Mouse (Mus musculus) heart, postnatal 14 days (tissue): Measurements from ENCODE around the gene Cd59a. TPM values are rescaled to one million over a fixed set of nuclear protein-coding genes. Genes with fewer than 3 reads are reported as not detected.
"Not testable (repeated sequence)": the region's sequence is repeated elsewhere in the genome, so short reads cannot be mapped to it uniquely, and the experiment has no call there.

Experiments used
- DNase-seq, 2 experiments: peaks; one replicate each; pipeline ENCODE4 v3.0.0; 2021 to 2022
- intact Hi-C: fragments of 180-260 bp; cut with DNase I; formaldehyde crosslinking; loops from one replicate; pipeline ENCODE4 v1.15.1; 2025
- total RNA-seq, 2 experiments: library from RNA; stranded (reverse); gene quantifications; 2 replicates each; pipeline ENCODE4 v1.2.3; 2021

Gene Cd59a
- total RNA-seq, 2 experiments from 2014 or later = 42.6 to 52.3 TPM

DNA sequence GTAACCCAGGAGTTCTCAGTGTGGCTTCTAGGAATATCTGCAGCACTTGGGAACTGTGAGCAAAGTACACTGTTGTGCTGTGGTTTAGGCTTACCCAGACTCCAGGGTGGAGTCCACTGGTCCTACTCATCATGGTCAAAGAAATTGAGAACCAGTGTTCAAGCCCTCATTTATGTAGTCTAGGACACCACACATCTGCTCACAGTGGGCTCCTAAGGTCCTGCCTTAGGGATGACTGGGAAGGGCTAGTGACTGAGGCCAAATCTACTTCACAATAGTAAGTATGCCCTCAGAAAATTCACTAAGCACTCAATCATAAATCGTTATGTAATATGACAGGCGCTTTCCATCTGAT is 3.6 kb downstream of the Cd59a start:
- intact Hi-C loops = loop anchor here (10.0 kb wide), 1 partner anchor 64 kb away; no protein-coding TSS in a partner anchor
- no peak for DNase-seq

DNA sequence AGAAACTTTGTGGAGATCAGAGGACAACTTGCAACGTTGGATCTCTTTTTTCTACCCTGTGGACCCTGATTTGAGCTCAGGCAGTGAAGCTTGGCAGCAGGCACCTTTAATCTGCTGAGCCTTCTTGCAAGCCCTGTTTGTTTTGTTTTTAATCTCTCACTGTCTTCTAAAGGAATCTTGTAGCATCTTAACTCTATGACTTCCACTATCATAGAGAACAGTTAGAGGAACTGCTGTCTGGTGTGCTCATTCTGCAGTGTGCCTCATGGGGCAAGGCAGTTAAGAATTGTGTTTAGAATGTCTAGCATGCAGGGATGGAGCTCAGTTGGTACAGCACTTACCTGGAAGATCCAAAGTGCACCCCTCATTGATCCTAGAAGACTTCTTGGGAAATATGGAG is 4.3 kb downstream of the Cd59a start:
- intact Hi-C loops = loop anchor here (10.0 kb wide), 1 partner anchor 65 kb away; no protein-coding TSS in a partner anchor
- DNase-seq = no peak

DNA sequence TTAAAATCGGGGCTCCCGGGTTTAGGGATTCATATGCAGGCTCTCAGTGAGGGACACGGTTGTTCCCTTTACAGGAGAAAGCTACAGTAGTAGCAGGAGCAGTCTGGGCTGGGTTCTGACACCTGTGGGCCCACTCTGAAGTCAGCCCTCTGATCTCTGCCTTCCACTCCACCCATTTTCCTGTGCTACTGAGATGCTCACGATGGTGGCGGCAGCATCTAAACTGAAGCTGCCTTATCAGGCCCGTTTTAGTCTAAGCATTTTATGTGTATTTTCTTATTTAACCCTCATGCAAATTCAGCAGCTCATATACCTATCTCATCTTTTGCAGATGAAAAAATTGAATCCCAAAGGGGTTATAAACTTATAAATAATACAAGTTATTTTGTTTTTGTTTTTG is 9.2 kb downstream of the Cd59a start:
- intact Hi-C loops = no loop called here

DNA sequence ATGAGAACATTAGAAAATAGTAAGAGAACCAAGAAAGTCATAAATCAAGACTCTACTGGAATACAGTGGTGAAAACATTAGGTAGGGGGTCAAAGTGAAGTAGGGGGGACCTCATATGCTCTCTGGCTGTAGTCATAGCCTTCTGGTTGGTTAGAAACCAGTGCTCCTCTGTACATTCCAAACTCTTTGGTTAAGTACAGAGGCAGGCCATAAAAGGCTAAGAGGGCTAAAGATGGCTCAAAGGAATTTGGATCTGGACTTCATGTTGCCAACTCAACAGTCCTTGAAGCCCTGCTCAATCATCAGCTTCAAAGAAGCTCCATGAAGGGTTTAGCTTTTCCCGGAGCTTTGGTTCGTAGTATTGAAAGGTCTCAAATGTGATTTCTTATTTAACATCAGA is 13.4 kb downstream of the Cd59a start:
- DNase-seq, intact Hi-C loops: not testable (repeated sequence)

More for the DNA sequence above, 9.2 kb downstream of the Cd59a start:
- DNase-seq = no peak

DNA sequence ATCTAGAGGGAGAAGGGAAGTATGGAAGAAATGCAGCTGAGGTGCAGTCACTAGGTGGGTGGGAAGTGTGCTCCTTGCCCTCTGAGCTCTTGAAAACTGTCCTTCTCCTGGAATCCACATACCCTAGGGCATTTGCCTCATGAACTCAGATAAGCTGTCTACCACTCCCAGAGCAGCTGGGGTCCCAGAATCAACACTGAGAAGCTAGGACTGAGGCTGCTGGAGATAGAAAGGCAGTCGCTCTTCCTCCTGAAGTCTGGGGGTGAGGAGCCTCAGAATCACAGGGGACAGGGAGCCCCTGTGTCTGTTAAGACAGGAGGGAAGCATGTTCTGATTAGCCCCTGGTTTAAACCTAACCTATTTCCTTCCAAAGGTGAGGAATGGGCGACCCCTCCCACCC is 13.9 kb downstream of the Cd59a start:
- intact Hi-C loops = no loop called here
- no peak for DNase-seq

DNA sequence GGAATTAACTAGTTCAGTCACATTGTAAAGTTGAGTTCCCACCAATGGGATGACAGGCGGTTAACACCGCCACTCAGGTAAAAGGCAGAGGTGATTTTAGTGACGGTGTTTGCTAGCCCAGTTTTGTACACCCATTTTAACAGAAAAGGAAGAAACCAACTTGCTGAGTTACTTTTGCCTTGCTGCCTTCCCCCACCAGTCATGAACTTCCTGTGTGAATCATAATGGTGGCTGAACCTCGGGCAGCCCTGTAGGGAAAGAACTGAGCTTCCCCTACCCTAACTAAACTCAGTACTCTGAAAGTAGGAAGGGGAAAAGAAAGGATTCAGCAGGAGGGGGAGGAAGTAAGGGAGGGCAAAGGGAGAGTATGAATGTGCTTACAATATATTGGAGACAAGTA is 14.4 kb downstream of the Cd59a start:
- intact Hi-C loops = no loop called here
- DNase-seq = no peak

DNA sequence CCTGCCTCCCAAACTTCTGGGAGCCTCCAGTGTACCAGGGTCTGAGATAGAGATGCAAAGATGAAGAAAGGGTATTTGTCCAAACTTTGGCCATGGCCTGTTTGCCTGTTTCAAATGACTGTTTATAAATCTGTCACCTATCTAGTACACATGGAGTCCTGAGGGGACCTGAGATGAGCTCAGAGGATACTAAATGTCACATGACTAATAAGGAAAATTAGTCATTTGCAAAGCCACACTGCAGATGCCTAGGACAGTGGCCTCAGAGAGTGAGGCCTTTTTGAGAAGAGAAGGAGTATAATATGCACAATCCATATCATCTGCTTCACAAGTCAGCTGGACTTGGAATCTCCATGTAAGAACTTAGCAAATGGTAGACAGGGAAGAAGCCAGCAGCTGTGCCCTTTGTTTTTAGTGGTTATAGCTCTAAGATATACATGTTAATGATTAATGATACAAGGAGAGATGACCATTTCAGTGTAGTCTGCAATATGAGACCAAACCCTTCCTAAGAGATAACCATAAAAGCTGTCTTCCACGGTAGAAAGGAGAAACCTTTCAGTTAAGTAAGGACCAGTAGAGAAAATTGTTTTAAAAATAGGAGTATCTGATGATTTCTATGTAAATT is 15.7 kb downstream of the Cd59a start:
- intact Hi-C loops, DNase-seq: not testable (repeated sequence)

DNA sequence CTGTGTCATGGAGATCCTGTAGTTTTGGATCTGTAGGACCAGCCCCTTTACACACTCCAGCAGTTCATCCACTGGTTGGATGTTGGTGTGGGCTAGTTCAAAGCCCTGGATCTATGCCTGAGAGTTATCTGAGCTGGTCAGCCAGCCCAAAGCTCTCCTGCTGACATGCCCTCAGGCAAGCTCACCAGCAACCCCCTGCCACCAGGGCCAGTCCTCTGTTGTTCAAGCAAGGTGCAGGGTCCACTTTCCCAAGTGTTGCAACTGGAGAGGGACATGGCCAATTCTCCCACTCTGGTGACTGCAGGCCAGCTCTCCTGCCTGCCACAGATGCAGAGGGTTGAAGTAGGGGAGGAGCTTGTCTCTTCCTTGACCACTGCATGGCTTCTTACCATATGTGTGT is 18.0 kb downstream of the Cd59a start:
- DNase-seq, intact Hi-C loops: not testable (repeated sequence)

DNA sequence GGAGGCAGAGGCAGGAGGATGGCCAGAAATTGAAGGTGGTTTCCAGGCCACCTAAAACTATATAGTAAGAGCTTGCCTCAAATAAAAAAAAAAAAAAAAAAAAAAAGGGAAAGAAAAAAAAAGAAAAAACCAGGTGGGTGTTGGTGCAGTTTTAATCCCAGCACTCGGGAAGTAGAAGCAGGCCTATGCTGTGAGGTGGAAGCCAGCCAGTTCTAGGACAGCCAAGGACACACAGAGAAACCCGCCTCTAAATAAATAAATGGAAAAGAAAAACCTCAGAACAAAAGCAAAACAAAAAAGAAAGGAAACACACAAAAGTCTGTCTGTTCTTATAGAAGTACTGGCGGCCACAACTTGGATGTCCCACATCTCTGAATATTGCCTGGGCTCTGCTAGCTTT is 19.3 kb downstream of the Cd59a start:
- no peak for DNase-seq
- intact Hi-C loops = no loop called here

DNA sequence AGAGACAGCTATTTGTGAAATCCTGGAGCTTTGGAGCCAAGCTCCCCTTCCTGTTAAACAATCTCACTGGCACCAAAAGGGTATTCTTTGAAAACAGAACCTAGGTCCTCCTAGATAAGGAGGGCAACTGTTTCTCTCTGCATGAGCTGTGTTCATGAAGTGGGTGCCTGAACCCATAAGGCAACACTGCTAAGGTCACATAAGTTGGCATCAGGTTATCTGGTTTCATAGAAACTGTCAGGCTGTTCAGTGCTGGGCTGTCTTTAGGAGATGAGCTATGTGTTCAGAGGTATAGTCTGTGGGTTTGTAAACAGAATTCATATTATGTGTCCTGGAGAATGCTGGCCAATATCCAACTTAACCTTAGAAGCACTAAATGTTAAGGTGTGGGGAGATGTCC is 21.6 kb downstream of the Cd59a start:
- intact Hi-C loops, DNase-seq: not testable (repeated sequence)

DNA sequence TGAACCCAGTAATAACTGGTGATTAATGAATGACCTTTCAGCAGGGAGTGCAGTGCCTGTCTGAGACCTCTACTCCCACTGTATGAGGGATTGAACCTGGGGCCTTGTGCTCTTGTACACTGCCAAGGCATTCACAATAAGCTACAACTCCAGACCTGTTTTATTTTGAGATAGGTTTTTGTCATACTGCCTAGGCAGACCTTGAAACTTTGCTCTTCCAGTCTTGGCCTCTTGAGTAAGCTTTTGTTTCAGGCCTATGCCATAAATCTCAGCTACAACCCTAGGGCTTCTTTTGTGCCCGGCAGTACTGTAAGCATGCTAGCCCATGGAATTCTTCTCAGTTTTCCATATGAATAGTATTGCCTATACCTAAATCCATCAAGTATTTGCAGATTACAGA is 23.5 kb downstream of the Cd59a start:
- intact Hi-C loops = no loop called here
- DNase-seq = no peak

DNA sequence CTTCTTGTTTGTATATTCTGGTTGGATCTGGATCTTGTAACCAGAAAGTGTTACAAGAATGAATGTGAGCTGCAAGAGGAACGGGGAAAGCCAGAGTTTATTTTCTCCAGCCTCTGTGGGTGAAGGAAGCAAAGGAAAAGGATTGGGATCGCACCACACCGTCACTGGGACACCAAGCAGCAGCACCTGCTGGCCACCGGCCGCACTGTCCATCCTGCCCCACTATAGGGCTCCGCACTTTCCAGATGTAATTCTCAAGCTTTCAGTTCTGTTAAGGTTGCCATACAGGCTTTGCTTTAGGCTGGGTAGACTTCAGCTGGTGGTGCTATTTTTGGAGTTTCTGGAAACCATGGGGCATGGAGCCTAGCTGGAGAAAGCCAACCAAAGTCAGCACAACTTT is 24.7 kb downstream of the Cd59a start:
- intact Hi-C loops = no loop called here
- DNase-seq = peak in 1 of 2 experiments; percentile 14

DNA sequence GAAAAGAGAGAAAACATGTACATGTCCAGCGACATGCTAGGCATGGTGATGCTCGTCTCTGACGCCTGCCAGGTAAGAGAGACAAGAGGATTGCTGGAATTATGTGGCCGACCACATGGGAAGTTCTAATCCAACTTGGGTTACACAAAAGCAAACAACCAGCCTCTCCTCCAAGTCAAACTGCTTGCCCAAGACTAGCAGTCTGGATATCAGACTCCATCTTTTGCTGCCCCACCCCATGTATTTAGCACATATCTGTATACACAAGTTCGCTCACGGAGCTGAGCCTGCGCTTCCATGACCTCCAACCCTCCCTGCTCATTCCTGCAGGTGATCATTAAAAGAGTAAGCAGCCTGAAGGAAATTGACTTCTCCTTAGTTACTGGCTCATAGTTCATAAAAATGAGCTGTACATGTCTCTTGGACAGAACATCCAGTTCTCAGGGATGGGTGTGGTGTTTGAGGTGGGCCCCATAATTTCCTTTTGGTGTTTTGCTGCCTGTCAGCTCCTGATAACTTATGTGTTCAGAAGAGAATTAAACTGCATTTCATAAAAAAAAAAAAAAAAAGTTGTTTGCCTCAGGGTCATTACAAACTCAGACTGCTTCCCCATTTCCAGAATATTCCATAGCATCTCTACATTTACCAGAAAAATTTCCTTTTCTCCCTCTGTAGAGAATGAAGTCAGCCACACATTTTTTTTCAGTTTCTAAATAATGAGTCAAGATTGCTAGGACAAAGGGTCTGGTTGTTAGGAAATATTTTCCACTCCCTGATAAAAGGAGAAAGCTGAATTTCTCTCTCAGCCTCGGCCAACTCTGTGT is 26.3 kb downstream of the Cd59a start:
- peak in 1 of 2 experiments; percentile 13 for DNase-seq
- intact Hi-C loops = no loop called here

DNA sequence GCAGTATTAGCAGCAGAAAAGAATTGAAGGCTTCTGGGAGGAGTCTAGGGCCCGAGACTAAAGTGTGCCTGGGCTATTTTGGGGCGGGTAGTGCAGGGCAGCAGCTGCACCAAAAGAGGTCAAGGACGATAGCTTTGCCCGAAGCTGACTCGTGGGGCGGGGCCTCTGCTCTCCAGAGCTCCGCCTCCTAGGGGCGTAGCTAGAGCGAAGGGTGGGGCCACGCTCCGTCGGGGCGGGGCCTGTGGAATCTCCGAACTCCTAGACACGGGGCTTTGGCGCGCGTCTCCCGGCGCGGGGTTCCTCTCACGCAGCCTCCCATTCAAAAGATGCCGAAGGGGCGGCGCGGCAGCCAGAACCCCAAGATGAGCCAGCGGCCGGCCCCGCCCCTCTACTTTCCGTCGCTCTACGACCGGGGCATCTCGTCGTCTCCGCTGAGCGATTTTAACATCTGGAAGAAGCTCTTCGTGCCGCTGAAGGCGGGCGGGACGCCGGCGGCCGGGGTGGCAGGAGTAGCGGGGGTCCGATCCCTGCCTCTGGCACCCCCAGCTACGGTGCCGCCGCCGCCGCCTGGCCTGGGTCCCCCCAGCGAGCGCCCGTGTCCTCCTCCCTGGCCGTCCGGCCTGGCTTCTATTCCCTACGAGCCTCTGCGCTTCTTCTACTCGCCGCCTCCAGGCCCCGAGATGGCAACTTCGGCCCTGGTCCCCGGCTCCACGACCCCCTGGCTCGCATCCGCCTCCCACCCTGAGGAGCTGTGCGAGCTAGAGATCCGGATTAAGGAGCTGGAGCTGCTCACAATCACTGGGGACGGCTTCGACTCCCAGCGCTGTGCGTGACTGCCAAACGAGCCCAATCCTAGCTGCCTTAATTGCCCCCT is 27.1 kb downstream of the Cd59a start, which contains the start of gene A930018P22Rik:
Gene A930018P22Rik (plus strand): TSS at position 265 of the 874 bp plus-strand sequence.
- DNase-seq = peak; percentile 92 to 96
- intact Hi-C loops = no loop called here

DNA sequence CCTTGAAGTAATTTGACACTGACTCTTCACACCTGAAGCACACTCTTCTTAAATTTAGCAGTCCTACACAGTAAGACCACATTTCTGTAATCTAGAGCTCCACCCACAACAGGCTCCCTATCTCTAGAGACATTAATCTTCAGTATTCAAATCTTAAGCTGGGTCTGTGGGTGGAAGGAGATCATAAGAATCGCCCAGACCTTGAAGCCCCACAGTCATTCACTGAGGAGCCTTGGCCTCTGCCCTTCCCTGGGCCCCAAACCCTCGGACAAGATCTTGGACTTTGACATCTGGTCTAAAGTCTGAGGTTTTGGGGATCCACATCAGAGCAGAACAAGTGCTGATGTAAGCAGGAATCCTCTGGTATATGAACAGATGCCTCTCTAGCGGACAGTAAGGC is 27.9 kb downstream of the Cd59a start:
- no peak for DNase-seq
- intact Hi-C loops = no loop called here

DNA sequence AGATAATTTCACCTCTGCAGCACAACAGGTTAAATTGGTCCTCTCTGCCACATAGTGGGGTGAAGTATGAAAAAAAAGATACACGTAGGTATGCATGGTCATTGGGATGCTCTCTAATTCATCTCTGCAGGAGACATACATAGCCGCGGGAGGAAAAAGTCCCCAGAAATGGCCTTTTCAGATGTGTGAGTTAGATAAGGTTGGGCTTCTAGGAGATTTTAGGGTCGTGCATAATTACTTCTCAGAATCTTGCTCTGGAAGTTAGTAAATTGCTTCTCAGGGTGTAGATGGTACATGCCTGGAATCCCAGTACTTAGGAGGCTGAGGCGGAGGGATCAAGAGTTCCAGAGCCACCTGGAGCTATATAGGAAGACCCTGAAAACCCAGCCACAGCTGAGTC is 28.5 kb downstream of the Cd59a start:
- DNase-seq = no peak
- intact Hi-C loops = loop anchor here (2.0 kb wide), 1 partner anchor 87 kb away; no protein-coding TSS in a partner anchor

DNA sequence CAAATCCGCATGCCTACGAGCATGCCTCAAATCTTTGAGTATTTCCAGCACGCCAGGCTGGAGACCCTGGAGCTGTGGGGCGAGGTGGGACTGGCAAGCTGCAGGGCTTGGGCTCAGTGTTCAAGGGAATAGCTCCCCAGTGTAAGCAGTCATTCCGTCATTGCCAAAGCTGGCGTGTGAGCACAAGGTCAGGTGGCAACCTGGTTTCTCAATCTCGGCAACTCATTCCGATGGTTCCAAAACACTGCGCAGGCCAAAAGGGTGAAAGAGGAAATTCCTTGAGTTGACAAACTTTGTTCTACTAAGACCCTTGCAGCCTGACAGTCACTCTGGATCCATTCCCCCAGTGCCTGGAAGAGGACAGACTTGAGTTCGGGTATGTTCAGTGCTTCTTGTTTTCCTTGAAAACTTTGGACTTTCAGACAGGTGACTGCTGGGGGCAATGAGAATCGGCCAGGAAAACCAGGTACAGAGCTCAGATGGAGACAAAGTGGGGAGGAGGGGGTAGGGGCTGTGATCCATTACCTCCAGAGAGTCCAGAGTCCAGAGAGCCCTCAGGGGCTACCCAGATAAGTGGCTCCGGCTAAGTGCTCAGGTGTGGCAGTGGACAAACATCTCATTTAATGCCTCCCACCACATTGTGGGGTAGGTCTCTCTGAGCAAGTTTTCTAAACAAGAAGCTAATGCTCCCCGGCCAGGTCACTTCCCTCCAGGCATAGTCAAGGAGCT is 33.4 kb downstream of the Cd59a start:
- intact Hi-C loops = no loop called here
- DNase-seq = no peak

DNA sequence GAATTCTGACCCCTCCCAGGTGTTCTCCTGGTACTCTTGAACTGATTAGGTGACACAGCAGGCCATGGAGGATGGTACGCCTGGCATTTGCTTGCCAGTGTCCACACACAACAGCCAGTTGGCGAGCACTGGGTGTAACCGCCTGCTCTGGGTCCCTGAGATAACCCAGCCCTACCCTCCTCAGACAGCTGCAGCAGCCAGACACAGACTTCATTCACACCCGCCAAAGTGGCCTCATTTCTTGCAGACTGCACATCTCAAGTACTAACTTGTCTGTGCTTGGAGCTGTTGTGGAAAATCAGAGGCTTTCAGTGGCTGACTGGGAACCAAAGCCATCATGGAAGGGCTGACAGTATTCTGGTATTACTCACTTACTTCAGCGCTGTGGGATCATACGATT is 34.6 kb downstream of the Cd59a start:
- no peak for DNase-seq
- intact Hi-C loops = loop anchor here (10.0 kb wide), 1 partner anchor 395 kb away; no protein-coding TSS in a partner anchor

DNA sequence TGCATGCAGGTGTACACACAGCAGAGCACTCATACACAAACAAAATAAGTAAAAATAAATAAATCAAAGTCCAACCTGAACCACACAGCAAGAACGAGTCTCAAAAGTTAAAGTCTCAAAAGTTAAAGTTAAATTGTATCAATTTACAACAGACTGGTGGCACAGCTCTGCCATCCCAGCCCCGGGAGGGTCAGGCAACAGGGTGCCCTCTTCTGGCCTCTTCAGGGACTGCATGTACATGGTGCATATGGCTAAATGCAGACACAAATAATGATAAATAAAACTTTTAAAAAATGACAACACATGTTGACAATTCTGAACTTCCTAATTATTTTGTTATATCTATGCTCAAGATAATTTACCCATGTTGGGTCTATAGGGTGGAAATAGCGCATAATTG is 35.4 kb downstream of the Cd59a start:
- DNase-seq = peak; percentile 30 to 66
- intact Hi-C loops = loop anchor here (1.0 to 10.0 kb wide), 2 partner anchors 394 to 455 kb away; no protein-coding TSS in a partner anchor

DNA sequence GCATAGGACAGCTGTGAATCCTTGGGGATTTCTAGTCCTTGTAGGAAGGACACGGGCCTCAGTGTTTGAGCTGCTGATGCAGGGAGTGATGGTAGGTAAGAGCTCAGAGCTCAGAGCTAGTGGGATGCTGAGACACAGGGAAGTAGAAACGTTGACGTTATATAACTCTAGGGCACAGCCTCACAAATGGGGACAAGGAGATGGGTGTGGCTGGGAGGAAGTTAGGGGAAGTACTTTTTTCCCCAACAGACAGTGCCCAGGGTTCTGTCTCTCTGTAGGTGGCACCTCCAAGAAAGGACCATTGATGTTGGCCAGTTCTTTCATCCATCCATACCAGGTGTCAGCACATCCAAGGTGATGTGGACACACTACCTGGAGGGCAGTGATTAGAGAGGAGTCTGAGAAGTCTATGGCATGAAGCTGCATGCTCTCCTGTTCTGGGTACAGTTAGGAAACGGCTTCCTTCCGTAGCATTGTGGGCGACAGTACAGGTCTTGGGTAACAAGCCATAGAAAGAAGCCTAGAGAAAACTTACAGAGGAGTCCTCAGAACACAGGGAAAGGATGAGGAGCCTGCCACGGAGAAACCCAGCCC is 36.8 kb downstream of the Cd59a start:
- intact Hi-C loops = loop anchor here (10.0 kb wide), 1 partner anchor 392 kb away; no protein-coding TSS in a partner anchor
- DNase-seq = no peak
